Mouse (Mus musculus) embryonic facial prominence, embryonic 15.5 days (tissue): Measurements from ENCODE around the gene Thsd4. TPM values are rescaled to one million over a fixed set of nuclear protein-coding genes. Genes with fewer than 3 reads are reported as not detected.

Experiments used
- ATAC-seq: fragments of 200-750 bp; cut with Nextera tagmentation; 2 replicates; pipeline ENCODE4 v1.8.0; 2017; ENCODE audit warnings: low read depth, moderate TSS enrichment; ENCODE audit not compliant: insufficient number of reproducible peaks, low FRiP score, low TSS enrichment
- H3K27ac ChIP-seq: fragments of 300-500 bp; sonication (generic); replicated peaks from 2 replicates; pipeline ENCODE4 v1.5.1; 2015; ENCODE audit warnings: mild to moderate bottlenecking, inconsistent platforms
- H3K27me3 ChIP-seq: fragments of 300-500 bp; sonication (generic); 2 replicates; pipeline ENCODE4 v1.6.1; 2015; ENCODE audit warnings: inconsistent platforms
- H3K36me3 ChIP-seq: fragments of 300-500 bp; sonication (generic); 2 replicates; pipeline ENCODE4 v1.6.1; 2015; ENCODE audit warnings: mild to moderate bottlenecking, inconsistent platforms
- H3K4me1 ChIP-seq: fragments of 300-500 bp; sonication (generic); 2 replicates; pipeline ENCODE4 v1.6.1; 2015; ENCODE audit warnings: inconsistent platforms
- H3K4me2 ChIP-seq: fragments of 300-500 bp; sonication (generic); replicated peaks from 2 replicates; pipeline ENCODE4 v1.6.1; 2015; ENCODE audit warnings: mild to moderate bottlenecking, inconsistent platforms
- H3K4me3 ChIP-seq: fragments of 300-500 bp; sonication (generic); replicated peaks from 2 replicates; pipeline ENCODE4 v1.5.1; 2015; ENCODE audit warnings: mild to moderate bottlenecking, inconsistent platforms
- H3K9ac ChIP-seq: fragments of 300-500 bp; sonication (generic); 2 replicates; pipeline ENCODE4 v1.6.1; 2015; ENCODE audit warnings: inconsistent platforms
- H3K9me3 ChIP-seq: fragments of 300-500 bp; sonication (generic); replicated peaks from 2 replicates; pipeline ENCODE4 v1.6.1; 2016; ENCODE audit warnings: inconsistent platforms
- WGBS: fragments of 180-500 bp; shearing (Covaris S2); methylation state at CpG from one replicate; pipeline ENCODE4 v1.1.7; 2015; 5-methylcytosine and 5-hydroxymethylcytosine counted together
- polyA plus RNA-seq: library from polyadenylated mRNA; unstranded; fragments of >200 nt; fragmentation: Nextera tagmentation; extraction: Ambion mirVana; gene quantifications from 2 replicates; pipeline ENCODE4 v1.2.1, GENCODE M21; 2015

Gene Thsd4
- polyA plus RNA-seq, 1 experiment from 2014 or later: 26.0 TPM

GRCm38 (mm10) chr9:60106106-60106505 is 415.7 kb downstream of the Thsd4 start:
- ATAC-seq: no peak
- H3K4me3 ChIP-seq: no peak overlapping the region
- no peaks in the 10 kb centered on the region for H3K27me3 ChIP-seq
- H3K9ac ChIP-seq: no peak overlapping the region
- H3K4me1 ChIP-seq: peaks cover 35% of the 10 kb centered on the region
- H3K4me2 ChIP-seq: no peak overlapping the region
- H3K27ac ChIP-seq: peak overlapping the region; percentile 66; the same call in 1 of the 2 replicates
- no peaks in the 10 kb centered on the region for H3K9me3 ChIP-seq
- H3K36me3 ChIP-seq: no peaks in the 10 kb centered on the region
- WGBS: 8% methylated on average over 1 of the region's 1 CpGs

GRCm38 (mm10) chr9:60094211-60094610 is 427.6 kb downstream of the Thsd4 start:
- Histone ChIP-seq H3K9ac (no peak overlapping the region), H3K4me3 (no peak overlapping the region), H3K4me2 (no peak overlapping the region), H3K36me3 (no peaks in the 10 kb centered on the region), H3K27me3 (no peaks in the 10 kb centered on the region), H3K27ac (no peak overlapping the region), H3K9me3 (no peaks in the 10 kb centered on the region), H3K4me1 (peaks cover 28% of the 10 kb centered on the region)
- WGBS: 72% methylated on average over 1 of the region's 1 CpGs
- ATAC-seq: no peak

- no peaks in the 10 kb centered on the region for H3K27me3 ChIP-seq
- 29% methylated on average over 5 of the region's 5 CpGs for WGBS
- no peak overlapping the region for H3K27ac ChIP-seq
- H3K4me2 ChIP-seq: no peak overlapping the region
- no peaks in the 10 kb centered on the region for H3K36me3 ChIP-seq
- H3K9ac ChIP-seq: no peak overlapping the region
- no peaks in the 10 kb centered on the region for H3K9me3 ChIP-seq
- H3K4me1 ChIP-seq: peaks cover 24% of the 10 kb centered on the region
- ATAC-seq: no peak
- no peak overlapping the region for H3K4me3 ChIP-seq
Observed at GRCm38 (mm10) chr9:60092428-60092827, 429.4 kb downstream of the Thsd4 start.

- Histone ChIP-seq H3K27ac (no peak overlapping the region), H3K27me3 (no peaks in the 10 kb centered on the region), H3K4me1 (peaks cover 14% of the 10 kb centered on the region), H3K4me2 (no peak overlapping the region), H3K36me3 (no peaks in the 10 kb centered on the region), H3K4me3 (no peak overlapping the region), H3K9ac (no peak overlapping the region), H3K9me3 (no peaks in the 10 kb centered on the region)
- 68% methylated on average over 4 of the region's 4 CpGs for WGBS
- ATAC-seq: no peak
Observed at GRCm38 (mm10) chr9:60089441-60089840, 432.4 kb downstream of the Thsd4 start.

- no peaks in the 10 kb centered on the region for H3K9me3 ChIP-seq
- no peak overlapping the region for H3K27ac ChIP-seq
- H3K36me3 ChIP-seq: no peaks in the 10 kb centered on the region
- H3K4me3 ChIP-seq: no peak overlapping the region
- no peak overlapping the region for H3K9ac ChIP-seq
- peaks cover 15% of the 10 kb centered on the region for H3K4me1 ChIP-seq
- no peak for ATAC-seq
- no peak overlapping the region for H3K4me2 ChIP-seq
- WGBS: 63% methylated on average over 5 of the region's 5 CpGs
- H3K27me3 ChIP-seq: no peaks in the 10 kb centered on the region
Observed at GRCm38 (mm10) chr9:60088101-60088500, 433.7 kb downstream of the Thsd4 start.

- H3K9me3 ChIP-seq: no peaks in the 10 kb centered on the region
- 0 out of 2 replicates have a peak overlapping the region, but pooled peaks have one; percentile 17 for H3K27ac ChIP-seq
- no peak overlapping the region for H3K9ac ChIP-seq
- peak; percentile 85 for ATAC-seq
- H3K36me3 ChIP-seq: no peaks in the 10 kb centered on the region
- no peak overlapping the region for H3K4me3 ChIP-seq
- peaks cover 23% of the 10 kb centered on the region for H3K4me1 ChIP-seq
- 6% methylated on average over 5 of the region's 5 CpGs for WGBS
- H3K27me3 ChIP-seq: no peaks in the 10 kb centered on the region
- H3K4me2 ChIP-seq: no peak overlapping the region
Observed at GRCm38 (mm10) chr9:60082107-60082581, 439.7 kb downstream of the Thsd4 start.

- Histone ChIP-seq H3K4me2 (no peak overlapping the region), H3K27me3 (no peaks in the 10 kb centered on the region), H3K27ac (no peak overlapping the region), H3K4me3 (no peak overlapping the region), H3K36me3 (no peaks in the 10 kb centered on the region), H3K9ac (no peak overlapping the region), H3K9me3 (no peaks in the 10 kb centered on the region), H3K4me1 (peaks cover 13% of the 10 kb centered on the region)
- no peak for ATAC-seq
- WGBS: 71% methylated on average over 1 of the region's 1 CpGs
Observed at GRCm38 (mm10) chr9:60077761-60078160, 444.1 kb downstream of the Thsd4 start.

- Histone ChIP-seq H3K4me2 (no peak overlapping the region), H3K4me3 (no peak overlapping the region), H3K36me3 (no peaks in the 10 kb centered on the region), H3K27me3 (no peaks in the 10 kb centered on the region), H3K4me1 (peaks cover 4% of the 10 kb centered on the region; the same call in 1 of the 2 replicates), H3K27ac (no peak overlapping the region), H3K9me3 (no peaks in the 10 kb centered on the region), H3K9ac (no peak overlapping the region)
- ATAC-seq: no peak
- WGBS: 57% methylated on average over 4 of the region's 4 CpGs
Observed at GRCm38 (mm10) chr9:60076396-60076795, 445.4 kb downstream of the Thsd4 start.

- Histone ChIP-seq H3K9me3 (no peaks in the 10 kb centered on the region), H3K9ac (no peak overlapping the region), H3K27me3 (no peaks in the 10 kb centered on the region), H3K4me1 (no peaks in the 10 kb centered on the region), H3K4me2 (no peak overlapping the region), H3K36me3 (no peaks in the 10 kb centered on the region), H3K27ac (no peak overlapping the region), H3K4me3 (no peak overlapping the region)
- no peak for ATAC-seq
- WGBS: 55% methylated on average over 5 of the region's 5 CpGs
Observed at GRCm38 (mm10) chr9:60071620-60072263, 450.1 kb downstream of the Thsd4 start.

- Histone ChIP-seq H3K27me3 (no peaks in the 10 kb centered on the region), H3K4me1 (peaks cover 13% of the 10 kb centered on the region; the same call in 1 of the 2 replicates), H3K9ac (no peak overlapping the region), H3K27ac (no peak overlapping the region), H3K4me3 (no peak overlapping the region), H3K4me2 (no peak overlapping the region), H3K9me3 (no peaks in the 10 kb centered on the region), H3K36me3 (no peaks in the 10 kb centered on the region; the same call in 1 of the 2 replicates)
- 89% methylated on average over 8 of the region's 8 CpGs for WGBS
- no peak for ATAC-seq
Observed at GRCm38 (mm10) chr9:60067241-60067640, 454.6 kb downstream of the Thsd4 start.

- Histone ChIP-seq H3K4me3 (no peak overlapping the region), H3K27me3 (no peaks in the 10 kb centered on the region), H3K4me2 (no peak overlapping the region), H3K9ac (no peak overlapping the region), H3K36me3 (no peaks in the 10 kb centered on the region; the same call in 1 of the 2 replicates), H3K27ac (no peak overlapping the region), H3K9me3 (no peaks in the 10 kb centered on the region), H3K4me1 (peaks cover 13% of the 10 kb centered on the region; the same call in 1 of the 2 replicates)
- 75% methylated on average over 4 of the region's 4 CpGs for WGBS
- no peak for ATAC-seq
Observed at GRCm38 (mm10) chr9:60065184-60065583, 456.7 kb downstream of the Thsd4 start.
